Mouse (Mus musculus) CD4-positive helper T cell, adult 2 months (primary cell): ENCODE measurements around the gene Spata5.

Experiments
- DNase-seq: peaks from one replicate; pipeline ENCODE4 v3.0.0-alpha.2; 2012; ENCODE audit warnings: low read depth, missing footprints, low spot score

The Spata5 gene

GRCm38 (mm10) chr3:37419458-37419991 is at the start of gene Spata5:
Gene Spata5 (plus strand): TSS chr3:37419896.
- DNase-seq: peak; percentile 100

- peak; percentile 36 for DNase-seq
Observed at GRCm38 (mm10) chr3:37370407-37370806, 49.3 kb upstream of the Spata5 start.

GRCm38 (mm10) chr3:37373712-37374111 is 46.0 kb upstream of the Spata5 start:
- DNase-seq: no peak

GRCm38 (mm10) chr3:37377926-37378325 is 41.8 kb upstream of the Spata5 start:
- DNase-seq: no peak

- no peak for DNase-seq
Observed at GRCm38 (mm10) chr3:37378412-37378811, 41.3 kb upstream of the Spata5 start.

GRCm38 (mm10) chr3:37379201-37379600 is 40.5 kb upstream of the Spata5 start:
- DNase-seq: peak; percentile 10

- no peak for DNase-seq
Observed at GRCm38 (mm10) chr3:37379930-37380881, 39.5 kb upstream of the Spata5 start.

- DNase-seq: no peak
Observed at GRCm38 (mm10) chr3:37381457-37381856, 38.2 kb upstream of the Spata5 start.

- no peak for DNase-seq
Observed at GRCm38 (mm10) chr3:37383096-37383765, 36.5 kb upstream of the Spata5 start.

GRCm38 (mm10) chr3:37387310-37387709 is 32.4 kb upstream of the Spata5 start:
- no peak for DNase-seq

- no peak for DNase-seq
Observed at GRCm38 (mm10) chr3:37396930-37397608, 22.6 kb upstream of the Spata5 start.

- no peak for DNase-seq
Observed at GRCm38 (mm10) chr3:37397646-37398045, 22.1 kb upstream of the Spata5 start.

GRCm38 (mm10) chr3:37398661-37399395 is 20.9 kb upstream of the Spata5 start:
- no peak for DNase-seq

GRCm38 (mm10) chr3:37401729-37402610 is 17.7 kb upstream of the Spata5 start:
- DNase-seq: no peak

GRCm38 (mm10) chr3:37407598-37407997 is 12.1 kb upstream of the Spata5 start:
- no peak for DNase-seq

- DNase-seq: no peak
Observed at GRCm38 (mm10) chr3:37413446-37413845, 6.2 kb upstream of the Spata5 start.

GRCm38 (mm10) chr3:37414413-37414960 is 5.2 kb upstream of the Spata5 start:
- peak; percentile 75 for DNase-seq

GRCm38 (mm10) chr3:37418341-37418740 is 1.4 kb upstream of the Spata5 start:
- no peak for DNase-seq

- no peak for DNase-seq
Observed at GRCm38 (mm10) chr3:37418961-37419457, 687 bp upstream of the Spata5 start.

- DNase-seq: peak; percentile 97
Observed at GRCm38 (mm10) chr3:37420072-37420471, 376 bp downstream of the Spata5 start, which contains the start of gene Nudt6. Gene Nudt6 (minus strand): TSS chr3:37420211.
